Mouse (Mus musculus) myocyte (in vitro differentiated cells): ENCODE measurements around the gene Mfsd6l.

Experiments
- CEBPB ChIP-seq: IDR thresholded peaks from 2 replicates; pipeline ENCODE4 v1.6.1; 2011; ENCODE audit warnings: mild to moderate bottlenecking, moderate library complexity; ENCODE audit not compliant: poor library complexity, insufficient read depth, severe bottlenecking
- E2F4 ChIP-seq: IDR thresholded peaks from one replicate; pipeline ENCODE4 v1.6.1; 2011; ENCODE audit warnings: mild to moderate bottlenecking, control low read depth, moderate library complexity; ENCODE audit not compliant: insufficient read depth
- MAX ChIP-seq: IDR thresholded peaks from one replicate; pipeline ENCODE4 v1.6.1; 2011; ENCODE audit warnings: low read depth, mild to moderate bottlenecking, control low read depth
- MYOG ChIP-seq, 3 experiments: IDR thresholded peaks; one replicate each; pipeline ENCODE4 v1.6.1; 2011; ENCODE audit warnings: control low read depth in 2 of 3, low read depth in 2 of 3, mild to moderate bottlenecking in 2 of 3; ENCODE audit not compliant: insufficient read length in 2 of 3, control insufficient read depth in 1 of 3, insufficient read depth in 1 of 3
- POLR2A ChIP-seq: IDR thresholded peaks from one replicate; pipeline ENCODE4 v1.6.1; 2011; ENCODE audit warnings: low read depth, mild to moderate bottlenecking, control low read depth, moderate library complexity; ENCODE audit not compliant: insufficient read length
- POLR2AphosphoS2 ChIP-seq: IDR thresholded peaks from one replicate; pipeline ENCODE4 v1.6.1; 2011; ENCODE audit warnings: low read depth, control low read depth; ENCODE audit not compliant: insufficient read length
- TCF12 ChIP-seq: IDR thresholded peaks from one replicate; pipeline ENCODE4 v1.6.1; 2011; ENCODE audit warnings: mild to moderate bottlenecking, control low read depth; ENCODE audit not compliant: poor library complexity, insufficient read depth, severe bottlenecking
- TCF3 ChIP-seq: IDR thresholded peaks from one replicate; pipeline ENCODE4 v1.6.1; 2011; ENCODE audit warnings: low read depth, control low read depth; ENCODE audit not compliant: insufficient read length
- USF1 ChIP-seq: IDR thresholded peaks from one replicate; pipeline ENCODE4 v1.6.1; 2011; ENCODE audit warnings: low read depth, mild to moderate bottlenecking, control low read depth, moderate library complexity

- no peak for TF ChIP-seq POLR2A
- TF ChIP-seq MAX: no peak
- TF ChIP-seq CEBPB: no peak
- no peak for TF ChIP-seq E2F4
- no peak for TF ChIP-seq USF1
- no peak for TF ChIP-seq POLR2AphosphoS2
- TF ChIP-seq TCF12: no peak
- no peak for TF ChIP-seq MYOG (IDR thresholded peaks at IDR 0.05; ENCODE audit: control insufficient read depth in 1 of 3, insufficient read depth in 1 of 3, insufficient read length in 2 of 3, low read depth in 2 of 3)
- TF ChIP-seq TCF3: no peak
Measured at GRCm38 (mm10) chr11:68564356-68565031, 8.5 kb downstream of the Mfsd6l start.
